Mouse (Mus musculus): Measurements from ENCODE around the gene Tep1. TPM values are rescaled to one million over a fixed set of nuclear protein-coding genes. Genes with fewer than 3 reads are reported as not detected.

The Tep1 gene
- polyA plus RNA-seq, 1 experiment from 2014 or later, result 5.2 TPM

GRCm38 (mm10) chr14:50896747-50897373, 26.5 kb upstream of the Tep1 start:
- Histone ChIP-seq H3K27ac (ENCODE audit: low read depth, low read length) (no peak overlapping the region), H3K4me3 (ENCODE audit: low read depth, low read length) (peak overlapping the region; percentile 34), H3K27me3 (ENCODE audit: control insufficient read depth, insufficient read depth, low read length) (no peaks in the 10 kb centered on the region; the same call in 1 of the 2 replicates), H3K9ac (ENCODE audit: low read length) (peak overlapping the region; percentile 6; the same call in 1 of the 2 replicates), H3K4me2 (ENCODE audit: low read depth, low read length, severe bottlenecking) (peak overlapping the region; percentile 68), H3K4me1 (replicated peaks; ENCODE audit: control insufficient read depth, insufficient read depth, low read length) (0 out of 2 replicates have a peak, but pooled peaks cover 3% of the 10 kb centered on the region), H3K36me3 (ENCODE audit: control insufficient read depth, insufficient read depth, low read length) (no peaks in the 10 kb centered on the region), H3K9me3 (ENCODE audit: control insufficient read depth, low read length) (no peaks in the 10 kb centered on the region)
- ATAC-seq (replicated peaks; ENCODE audit: low FRiP score), result no peak; the same call in 1 of the 2 replicates
- WGBS, result 15% methylated on average over 23 of the region's 23 CpGs
- no peak for DNase-seq (ENCODE audit: low spot score)

- H3K9ac ChIP-seq (ENCODE audit: low read length), result peak overlapping the region; percentile 6; the same call in 1 of the 2 replicates
- WGBS, result 18% methylated on average over 19 of the region's 19 CpGs
- peak overlapping the region; percentile 34 for H3K4me3 ChIP-seq (ENCODE audit: low read depth, low read length)
- ATAC-seq (replicated peaks; ENCODE audit: low FRiP score) (no peak; the same call in 1 of the 2 replicates), DNase-seq (ENCODE audit: low spot score) (no peak)
- 0 out of 2 replicates have a peak, but pooled peaks cover 3% of the 10 kb centered on the region for H3K4me1 ChIP-seq (replicated peaks; ENCODE audit: control insufficient read depth, insufficient read depth, low read length)
- H3K27me3 ChIP-seq (ENCODE audit: control insufficient read depth, insufficient read depth, low read length), result no peaks in the 10 kb centered on the region; the same call in 1 of the 2 replicates
- no peaks in the 10 kb centered on the region for H3K36me3 ChIP-seq (ENCODE audit: control insufficient read depth, insufficient read depth, low read length)
- H3K27ac ChIP-seq (ENCODE audit: low read depth, low read length), result no peak overlapping the region
- no peaks in the 10 kb centered on the region for H3K9me3 ChIP-seq (ENCODE audit: control insufficient read depth, low read length)
- H3K4me2 ChIP-seq (ENCODE audit: low read depth, low read length, severe bottlenecking), result peak overlapping the region; percentile 68
Observed at GRCm38 (mm10) chr14:50895985-50896746, 25.8 kb upstream of the Tep1 start.

GRCm38 (mm10) chr14:50895407-50895806, 25.0 kb upstream of the Tep1 start:
- no peaks in the 10 kb centered on the region; the same call in 1 of the 2 replicates for H3K27me3 ChIP-seq (ENCODE audit: control insufficient read depth, insufficient read depth, low read length)
- H3K4me2 ChIP-seq (ENCODE audit: low read depth, low read length, severe bottlenecking), result no peak overlapping the region
- no peaks in the 10 kb centered on the region for H3K36me3 ChIP-seq (ENCODE audit: control insufficient read depth, insufficient read depth, low read length)
- H3K4me1 ChIP-seq (replicated peaks; ENCODE audit: control insufficient read depth, insufficient read depth, low read length), result 0 out of 2 replicates have a peak, but pooled peaks cover 3% of the 10 kb centered on the region
- H3K9me3 ChIP-seq (ENCODE audit: control insufficient read depth, low read length), result no peaks in the 10 kb centered on the region
- H3K4me3 ChIP-seq (ENCODE audit: low read depth, low read length), result no peak overlapping the region
- H3K27ac ChIP-seq (ENCODE audit: low read depth, low read length), result no peak overlapping the region
- no peak for DNase-seq (ENCODE audit: low spot score)
- no peak overlapping the region for H3K9ac ChIP-seq (ENCODE audit: low read length)
- no peak for ATAC-seq (replicated peaks; ENCODE audit: low FRiP score)

- 90% methylated on average over 22 of the region's 22 CpGs for WGBS
- Histone ChIP-seq H3K9ac (ENCODE audit: low read length) (no peak overlapping the region), H3K36me3 (ENCODE audit: control insufficient read depth, insufficient read depth, low read length) (no peaks in the 10 kb centered on the region), H3K9me3 (ENCODE audit: control insufficient read depth, low read length) (no peaks in the 10 kb centered on the region), H3K27ac (ENCODE audit: low read depth, low read length) (no peak overlapping the region), H3K4me2 (ENCODE audit: low read depth, low read length, severe bottlenecking) (no peak overlapping the region), H3K4me1 (replicated peaks; ENCODE audit: control insufficient read depth, insufficient read depth, low read length) (0 out of 2 replicates have a peak, but pooled peaks cover 3% of the 10 kb centered on the region), H3K27me3 (ENCODE audit: control insufficient read depth, insufficient read depth, low read length) (no peaks in the 10 kb centered on the region; the same call in 1 of the 2 replicates), H3K4me3 (ENCODE audit: low read depth, low read length) (no peak overlapping the region)
- ATAC-seq (replicated peaks; ENCODE audit: low FRiP score) (no peak), DNase-seq (ENCODE audit: low spot score) (no peak)
Observed at GRCm38 (mm10) chr14:50892541-50893459, 22.4 kb upstream of the Tep1 start.

- H3K9ac ChIP-seq (ENCODE audit: low read length), result no peak overlapping the region
- H3K4me1 ChIP-seq (replicated peaks; ENCODE audit: control insufficient read depth, insufficient read depth, low read length), result 0 out of 2 replicates have a peak, but pooled peaks cover 3% of the 10 kb centered on the region
- H3K36me3 ChIP-seq (ENCODE audit: control insufficient read depth, insufficient read depth, low read length), result no peaks in the 10 kb centered on the region
- no peak overlapping the region for H3K27ac ChIP-seq (ENCODE audit: low read depth, low read length)
- H3K27me3 ChIP-seq (ENCODE audit: control insufficient read depth, insufficient read depth, low read length), result no peaks in the 10 kb centered on the region; the same call in 1 of the 2 replicates
- no peak for DNase-seq (ENCODE audit: low spot score)
- no peak for ATAC-seq (replicated peaks; ENCODE audit: low FRiP score)
- no peak overlapping the region for H3K4me3 ChIP-seq (ENCODE audit: low read depth, low read length)
- WGBS, result 86% methylated on average over 7 of the region's 7 CpGs
- H3K4me2 ChIP-seq (ENCODE audit: low read depth, low read length, severe bottlenecking), result no peak overlapping the region
- no peaks in the 10 kb centered on the region for H3K9me3 ChIP-seq (ENCODE audit: control insufficient read depth, low read length)
Observed at GRCm38 (mm10) chr14:50892091-50892490, 21.7 kb upstream of the Tep1 start.

GRCm38 (mm10) chr14:50891621-50892020, 21.3 kb upstream of the Tep1 start:
- no peaks in the 10 kb centered on the region; the same call in 1 of the 2 replicates for H3K27me3 ChIP-seq (ENCODE audit: control insufficient read depth, insufficient read depth, low read length)
- no peak overlapping the region for H3K27ac ChIP-seq (ENCODE audit: low read depth, low read length)
- no peak overlapping the region for H3K4me3 ChIP-seq (ENCODE audit: low read depth, low read length)
- no peak overlapping the region for H3K9ac ChIP-seq (ENCODE audit: low read length)
- ATAC-seq (replicated peaks; ENCODE audit: low FRiP score) (no peak), DNase-seq (ENCODE audit: low spot score) (no peak)
- no peaks in the 10 kb centered on the region for H3K4me1 ChIP-seq (replicated peaks; ENCODE audit: control insufficient read depth, insufficient read depth, low read length)
- no peaks in the 10 kb centered on the region for H3K9me3 ChIP-seq (ENCODE audit: control insufficient read depth, low read length)
- H3K4me2 ChIP-seq (ENCODE audit: low read depth, low read length, severe bottlenecking), result no peak overlapping the region
- whole genome bisulfite sequencing, result 95% methylated on average over 8 of the region's 8 CpGs
- no peaks in the 10 kb centered on the region for H3K36me3 ChIP-seq (ENCODE audit: control insufficient read depth, insufficient read depth, low read length)

- Histone ChIP-seq H3K27me3 (ENCODE audit: control insufficient read depth, insufficient read depth, low read length) (no peaks in the 10 kb centered on the region), H3K4me2 (ENCODE audit: low read depth, low read length, severe bottlenecking) (no peak overlapping the region), H3K9ac (ENCODE audit: low read length) (no peak overlapping the region), H3K36me3 (ENCODE audit: control insufficient read depth, insufficient read depth, low read length) (no peaks in the 10 kb centered on the region), H3K4me1 (replicated peaks; ENCODE audit: control insufficient read depth, insufficient read depth, low read length) (no peaks in the 10 kb centered on the region), H3K4me3 (ENCODE audit: low read depth, low read length) (no peak overlapping the region), H3K27ac (ENCODE audit: low read depth, low read length) (no peak overlapping the region), H3K9me3 (ENCODE audit: control insufficient read depth, low read length) (no peaks in the 10 kb centered on the region)
- WGBS, result 86% methylated on average over 6 of the region's 6 CpGs
- ATAC-seq (replicated peaks; ENCODE audit: low FRiP score) (no peak), DNase-seq (ENCODE audit: low spot score) (no peak)
Observed at GRCm38 (mm10) chr14:50876236-50876950, 6.0 kb upstream of the Tep1 start.
